Mouse (Mus musculus) liver, adult 2 months (tissue): ENCODE measurements around the gene Rad54l. TPM values are rescaled to one million over a fixed set of nuclear protein-coding genes. Genes with fewer than 3 reads are reported as not detected.

Source experiments
- DNase-seq: peaks from one replicate; pipeline ENCODE4 v3.0.0-alpha.2; 2011; ENCODE audit warnings: low read depth, low spot score; ENCODE audit errors: extremely low read depth
- H3K27ac ChIP-seq: fragments of 200-500 bp; replicated peaks from 2 replicates; pipeline ENCODE4 v1.5.1; 2012; ENCODE audit warnings: low read depth, mild to moderate bottlenecking, control low read depth, inconsistent platforms, low read length; ENCODE audit not compliant: insufficient read depth
- H3K27me3 ChIP-seq: fragments of 200-500 bp; 2 replicates; pipeline ENCODE4 v1.6.1; 2012; ENCODE audit warnings: mild to moderate bottlenecking, moderate library complexity, low read length, inconsistent platforms; ENCODE audit not compliant: control insufficient read depth, insufficient read depth
- H3K36me3 ChIP-seq: fragments of 200-500 bp; 2 replicates; pipeline ENCODE4 v1.6.1; 2012; ENCODE audit warnings: low read length, inconsistent platforms; ENCODE audit not compliant: control insufficient read depth, insufficient read depth
- H3K4me1 ChIP-seq: fragments of 200-500 bp; 2 replicates; pipeline ENCODE4 v1.6.1; 2011; ENCODE audit warnings: low read length; ENCODE audit not compliant: control insufficient read depth, insufficient read depth
- H3K4me3 ChIP-seq: fragments of 200-500 bp; 2 replicates; pipeline ENCODE4 v1.5.1; 2011; ENCODE audit warnings: low read depth, mild to moderate bottlenecking, control low read depth, low read length, moderate library complexity; ENCODE audit not compliant: insufficient read depth
- H3K79me2 ChIP-seq: fragments of 200-500 bp; 2 replicates; pipeline ENCODE4 v1.6.1; 2012; ENCODE audit warnings: inconsistent platforms, mild to moderate bottlenecking, low read length, moderate library complexity; ENCODE audit not compliant: control insufficient read depth, insufficient read depth
- H3K9ac ChIP-seq: fragments of 200-500 bp; 2 replicates; pipeline ENCODE4 v1.6.1; 2012; ENCODE audit warnings: low read depth, mild to moderate bottlenecking, control low read depth, inconsistent platforms, low read length
- CTCF ChIP-seq: fragments of 200-500 bp; IDR thresholded peaks from 2 replicates; pipeline ENCODE4 v1.5.1; 2011; ENCODE audit warnings: low read depth, low read length, control low read depth
- POLR2A ChIP-seq: fragments of 200-500 bp; IDR thresholded peaks from 2 replicates; pipeline ENCODE4 v1.6.1; 2011; ENCODE audit warnings: low read length, control low read depth; ENCODE audit not compliant: insufficient read depth; ENCODE audit errors: extremely low read depth
- WGBS: fragments of 180-500 bp; shearing (Covaris S2); methylation state at CpG from one replicate; pipeline ENCODE4 v1.1.7; 2018; 5-methylcytosine and 5-hydroxymethylcytosine counted together
- polyA plus RNA-seq: library from polyadenylated mRNA; depleted of rRNA; stranded (reverse); fragments of >200 nt; gene quantifications from 2 replicates; pipeline ENCODE4 v1.2.3, GENCODE M21; 2012; rRNA removed
- total RNA-seq: library from RNA; depleted of rRNA; stranded (reverse); fragments of >200 nt; gene quantifications from 2 replicates; pipeline ENCODE4 v1.2.3, GENCODE M21; 2014; rRNA removed

Rad54l gene
- total and polyA plus RNA-seq, 2 experiments = 0.06 to 0.18 TPM

GRCm38 (mm10) chr4:116048130-116048920, 75.2 kb downstream of the Rad54l start:
- no peaks in the 10 kb centered on the region; the same call in 1 of the 2 replicates for H3K79me2 ChIP-seq
- no peaks in the 10 kb centered on the region for H3K27me3 ChIP-seq
- TF ChIP-seq POLR2A (no peak), CTCF (no peak)
- H3K36me3 ChIP-seq = peaks cover 14% of the 10 kb centered on the region
- WGBS = 68% methylated on average over 7 of the region's 7 CpGs
- peaks cover 4% of the 10 kb centered on the region for H3K4me1 ChIP-seq
- DNase-seq = no peak
- no peak overlapping the region for H3K27ac ChIP-seq
- no peak overlapping the region for H3K4me3 ChIP-seq
- no peak overlapping the region for H3K9ac ChIP-seq

DNA sequence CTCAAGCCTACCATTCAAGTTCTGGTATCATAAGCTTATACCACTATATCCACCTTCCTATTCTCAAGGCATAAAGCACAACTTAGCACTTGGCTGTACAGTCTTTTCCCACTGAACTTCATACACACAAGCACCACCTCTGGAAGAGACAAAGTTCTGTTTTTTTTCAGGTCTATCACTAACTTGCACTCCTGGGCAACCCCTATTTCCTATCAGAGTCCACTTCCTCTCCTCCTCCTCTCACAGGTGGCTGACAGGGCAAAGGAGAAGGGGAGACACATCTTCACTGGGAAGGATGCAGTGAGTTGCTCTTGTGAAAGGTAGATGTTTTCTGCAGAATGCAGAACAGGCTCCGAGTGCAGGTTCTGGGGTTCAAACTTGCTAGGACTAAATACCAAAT, 75.8 kb downstream of the Rad54l start:
- WGBS = 94% methylated on average over 1 of the region's 1 CpGs
- no peak overlapping the region for H3K9ac ChIP-seq
- DNase-seq = no peak

GRCm38 (mm10) chr4:116046604-116047003, 76.9 kb downstream of the Rad54l start:
- Histone ChIP-seq H3K27me3 (no peaks in the 10 kb centered on the region), H3K4me1 (no peaks in the 10 kb centered on the region), H3K79me2 (no peaks in the 10 kb centered on the region; the same call in 1 of the 2 replicates), H3K27ac (no peak overlapping the region), H3K36me3 (peaks cover 14% of the 10 kb centered on the region), H3K9ac (no peak overlapping the region), H3K4me3 (no peak overlapping the region)
- WGBS = 95% methylated on average over 2 of the region's 2 CpGs
- no peak for DNase-seq
- TF ChIP-seq POLR2A = no peak
- TF ChIP-seq CTCF = no peak

More for the DNA sequence above, 75.8 kb downstream of the Rad54l start:
- H3K27ac ChIP-seq = no peak overlapping the region
- no peaks in the 10 kb centered on the region; the same call in 1 of the 2 replicates for H3K79me2 ChIP-seq
- TF ChIP-seq CTCF (no peak), POLR2A (no peak)
- H3K27me3 ChIP-seq = no peaks in the 10 kb centered on the region
- H3K4me1 ChIP-seq = peaks cover 4% of the 10 kb centered on the region
- no peak overlapping the region for H3K4me3 ChIP-seq
- H3K36me3 ChIP-seq = peaks cover 14% of the 10 kb centered on the region

Other genes starting within 250 kb of the Rad54l start
- gene Kncn, start 239.3 kb downstream of the Rad54l start, total RNA-seq = not detected in 2 replicates
- gene Kncn, start 239.3 kb downstream of the Rad54l start, polyA plus RNA-seq = not detected in 2 replicates
- gene 6430628N08Rik, start 233.0 kb downstream of the Rad54l start, total RNA-seq = not detected in 2 replicates
- not detected in 2 replicates for gene 6430628N08Rik, start 233.0 kb downstream of the Rad54l start, polyA plus RNA-seq
- gene Dmbx1, start 183.8 kb downstream of the Rad54l start, total RNA-seq = not detected in 2 replicates
- not detected in 2 replicates for gene Dmbx1, start 183.8 kb downstream of the Rad54l start, polyA plus RNA-seq
- 55.9 and 71.4 TPM in 2 replicates for gene Faah, start 105.8 kb downstream of the Rad54l start, total RNA-seq
- 120 and 125 TPM in 2 replicates for gene Faah, start 105.8 kb downstream of the Rad54l start, polyA plus RNA-seq
- 14.5 and 15.0 TPM in 2 replicates for gene Nsun4, start 69.8 kb downstream of the Rad54l start, total RNA-seq
- 8.9 and 11.8 TPM in 2 replicates for gene Nsun4, start 69.8 kb downstream of the Rad54l start, polyA plus RNA-seq
- gene Uqcrh, start 48.6 kb downstream of the Rad54l start, total RNA-seq = 528 and 609 TPM in 2 replicates
- gene Uqcrh, start 48.6 kb downstream of the Rad54l start, polyA plus RNA-seq = 158 and 193 TPM in 2 replicates
- 18.5 and 25.2 TPM in 2 replicates for gene Lrrc41, start 48.4 kb downstream of the Rad54l start, total RNA-seq
- gene Lrrc41, start 48.4 kb downstream of the Rad54l start, polyA plus RNA-seq = 36.5 and 45.8 TPM in 2 replicates
- 14.7 and 15.4 TPM in 2 replicates for gene Pomgnt1, start 150 bp upstream of the Rad54l start, total RNA-seq
- gene Pomgnt1, start 150 bp upstream of the Rad54l start, polyA plus RNA-seq = 15.2 and 19.1 TPM in 2 replicates
- 0.18 and 0.27 TPM in 2 replicates for gene Lurap1, start 27.6 kb upstream of the Rad54l start, total RNA-seq
- gene Lurap1, start 27.6 kb upstream of the Rad54l start, polyA plus RNA-seq = 0.12 and 0.87 TPM in 2 replicates
- 0.09 TPM in 1 of 2 replicates, not detected in the other for gene Tspan1, start 43.9 kb upstream of the Rad54l start, total RNA-seq
- gene Tspan1, start 43.9 kb upstream of the Rad54l start, polyA plus RNA-seq = 0.27 TPM in 1 of 2 replicates, not detected in the other
- not detected in 2 replicates for gene 1700042G07Rik, start 49.7 kb upstream of the Rad54l start, total RNA-seq
- not detected in 2 replicates for gene 1700042G07Rik, start 49.7 kb upstream of the Rad54l start, polyA plus RNA-seq
- not detected in 2 replicates for gene Gm49337, start 49.7 kb upstream of the Rad54l start, total RNA-seq
- gene Gm49337, start 49.7 kb upstream of the Rad54l start, polyA plus RNA-seq = not detected in 2 replicates
- 1.0 and 1.4 TPM in 2 replicates for gene Pik3r3, start 97.9 kb upstream of the Rad54l start, total RNA-seq
- 1.3 and 1.7 TPM in 2 replicates for gene Pik3r3, start 97.9 kb upstream of the Rad54l start, polyA plus RNA-seq